Mouse (Mus musculus): ENCODE measurements around the gene Fbxl13.

Fbxl13 gene

DNA sequence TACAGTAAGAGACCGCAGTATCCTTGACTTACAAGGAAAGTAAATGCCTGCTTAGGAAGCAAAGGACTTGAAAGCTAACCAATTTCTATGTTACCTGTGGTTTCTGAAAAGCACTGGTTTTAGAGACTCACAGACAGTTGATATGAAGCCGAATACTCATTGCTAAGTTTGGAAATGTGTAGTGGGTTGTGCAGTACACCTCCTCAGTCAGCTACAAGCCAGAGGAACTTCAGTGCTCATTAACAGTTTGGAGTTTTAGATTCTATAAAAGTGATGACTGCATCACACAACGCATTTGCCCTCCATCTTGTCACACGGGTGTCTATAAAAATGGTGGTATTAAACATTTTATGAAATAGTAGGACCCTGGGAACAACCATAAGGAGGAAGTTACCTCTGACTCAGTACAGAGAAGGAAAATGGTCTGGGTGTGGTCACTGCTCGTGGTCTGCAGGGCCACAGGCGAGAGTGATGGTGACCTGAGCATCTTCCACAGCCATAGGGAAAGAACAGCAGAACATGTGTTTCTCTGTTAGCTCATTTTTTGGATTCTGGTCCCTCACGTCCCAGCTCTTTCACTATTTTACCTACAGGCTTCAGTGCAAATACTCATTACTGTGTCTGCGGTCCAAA lies 160.1 kb downstream of the Fbxl13 start:
- DNase-seq (ENCODE audit: low spot score in 2 of 2), result no peak

DNA sequence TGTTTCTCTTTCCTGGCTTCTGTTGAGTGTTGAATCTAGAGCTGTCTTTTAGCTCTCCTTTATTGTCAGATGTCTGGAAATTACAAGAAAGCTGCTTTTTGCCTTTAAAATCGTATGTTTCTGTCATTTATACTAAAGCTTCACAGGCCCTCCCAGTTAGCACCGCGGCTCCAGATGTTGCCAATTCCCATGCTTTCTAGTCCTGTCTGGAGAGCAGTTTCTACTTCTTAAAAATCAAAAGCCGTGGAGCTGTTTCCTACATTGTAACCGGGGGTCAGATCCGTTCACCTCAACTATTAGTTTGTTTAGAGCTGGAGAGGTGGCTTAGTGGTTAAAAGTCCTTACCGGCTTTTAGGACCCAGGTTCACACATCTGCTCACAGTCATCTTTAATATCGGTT lies 162.2 kb downstream of the Fbxl13 start:
- no peak for DNase-seq (ENCODE audit: low spot score in 2 of 2)

DNA sequence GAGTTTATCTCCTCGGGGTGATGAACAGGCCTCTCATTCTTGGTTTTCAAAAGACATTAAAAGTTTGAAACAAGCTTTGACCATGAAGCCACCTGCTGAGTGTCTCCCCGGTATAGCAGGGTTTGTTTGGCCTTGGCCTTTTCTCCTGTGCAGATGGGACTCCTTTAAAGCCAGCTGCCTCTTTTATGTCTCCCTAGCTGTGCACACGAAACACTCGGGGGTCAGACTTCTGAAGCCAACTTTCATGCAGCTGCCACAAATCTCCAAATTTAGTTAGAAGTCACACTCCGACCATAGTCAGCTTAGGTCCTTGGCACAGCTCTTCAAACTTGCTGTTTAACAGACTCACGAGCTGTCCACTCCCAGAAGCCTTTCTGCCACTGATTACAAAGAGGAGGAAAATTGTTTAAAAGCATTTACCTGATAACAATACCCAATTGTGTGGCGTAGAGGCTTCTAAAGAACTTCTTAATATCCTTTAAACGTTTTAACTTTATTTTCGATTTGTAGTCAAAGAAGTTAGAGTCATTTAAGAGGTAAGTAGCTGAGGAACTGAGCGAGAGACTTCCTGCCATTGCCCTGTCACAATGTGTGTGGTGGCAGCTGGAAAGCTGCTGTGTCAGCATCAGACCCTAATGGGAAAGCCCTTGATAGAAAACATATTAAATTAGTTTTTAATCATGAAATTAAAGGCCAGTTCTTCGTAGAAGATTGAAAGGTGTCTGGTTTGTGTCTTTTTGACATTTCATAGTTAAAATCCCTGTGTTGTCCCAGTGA lies 162.8 kb downstream of the Fbxl13 start:
- no peak for DNase-seq (ENCODE audit: low spot score in 2 of 2)

DNA sequence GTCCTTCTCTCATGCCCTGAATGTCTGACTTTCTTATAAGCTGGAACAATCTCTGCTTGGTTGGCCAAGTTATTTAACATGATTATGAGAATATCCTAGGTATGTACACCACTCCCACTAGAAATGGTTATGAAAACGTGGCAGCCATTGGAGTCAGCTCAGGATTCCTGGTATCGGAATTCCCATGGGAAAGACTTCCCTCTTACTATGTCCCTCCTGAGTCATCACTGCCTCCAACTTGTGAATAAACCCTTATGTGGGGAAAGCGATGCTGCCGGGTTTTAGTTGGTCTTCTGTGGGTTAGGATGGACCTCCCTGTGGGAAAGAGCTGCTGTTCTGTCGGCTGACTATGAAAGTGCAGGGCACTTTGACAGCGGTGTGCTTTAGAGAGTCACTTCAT lies 163.9 kb downstream of the Fbxl13 start:
- no peak for DNase-seq (ENCODE audit: low spot score in 2 of 2)

DNA sequence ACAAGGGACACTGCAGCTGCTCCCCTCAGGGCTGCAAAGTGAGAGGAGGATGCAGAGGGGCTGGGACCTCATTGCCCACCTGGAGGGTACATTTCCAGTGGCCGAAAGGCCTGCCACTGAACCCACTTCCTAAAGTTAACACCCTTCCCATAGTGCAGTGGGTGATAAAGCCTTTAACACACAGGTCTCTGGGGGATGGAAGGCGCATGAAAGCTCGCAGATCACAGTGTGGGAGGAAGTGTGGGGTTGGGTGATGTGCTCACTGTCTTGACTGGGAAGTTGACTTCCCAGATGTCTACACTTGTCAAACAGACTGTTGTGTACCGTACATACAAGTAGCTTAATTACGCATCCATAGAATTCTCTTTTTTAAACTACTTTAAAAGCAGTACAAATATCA lies 165.7 kb downstream of the Fbxl13 start:
- DNase-seq (ENCODE audit: low spot score in 2 of 2), result no peak

DNA sequence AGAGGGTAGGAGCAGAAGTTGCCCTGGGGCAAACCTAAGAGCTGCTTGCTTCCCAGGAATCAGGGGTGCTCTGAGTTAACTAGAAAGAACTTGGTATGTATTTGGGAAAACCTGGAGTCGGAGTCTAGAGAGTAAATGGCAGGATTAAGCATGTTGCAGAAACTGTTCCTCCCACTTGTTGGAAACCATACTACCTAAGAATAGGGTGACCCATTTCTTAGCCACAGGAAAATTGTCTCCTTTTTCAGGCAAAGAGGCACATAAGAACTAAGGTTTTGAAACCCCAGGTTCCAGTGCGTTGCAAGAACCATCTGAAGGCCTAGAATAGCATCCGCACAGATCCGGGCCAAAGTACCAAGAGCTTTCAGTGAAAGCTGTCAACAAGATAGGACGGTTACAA lies 167.0 kb downstream of the Fbxl13 start:
- DNase-seq (ENCODE audit: low spot score in 2 of 2), result no peak

DNA sequence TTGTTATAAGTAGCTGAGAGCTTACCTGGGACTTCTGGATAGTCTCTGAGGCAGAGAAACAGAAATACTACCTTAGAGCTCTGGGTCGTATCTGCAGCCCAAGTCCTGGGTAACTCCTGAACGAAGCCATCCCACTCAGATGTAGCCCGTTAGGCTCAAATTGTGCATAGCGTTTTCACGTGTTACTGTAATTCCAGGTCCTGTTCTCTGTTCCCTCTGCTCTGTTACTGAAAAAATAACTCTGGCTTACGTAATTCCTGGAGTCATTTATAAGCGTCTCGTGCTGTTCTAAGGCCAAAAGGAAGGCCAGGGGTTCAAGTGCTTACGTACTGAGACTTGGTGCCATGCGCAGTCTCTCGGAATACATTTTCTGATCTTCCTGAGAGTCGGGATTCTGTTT lies 177.3 kb downstream of the Fbxl13 start:
- DNase-seq (ENCODE audit: low spot score in 2 of 2), result no peak

DNA sequence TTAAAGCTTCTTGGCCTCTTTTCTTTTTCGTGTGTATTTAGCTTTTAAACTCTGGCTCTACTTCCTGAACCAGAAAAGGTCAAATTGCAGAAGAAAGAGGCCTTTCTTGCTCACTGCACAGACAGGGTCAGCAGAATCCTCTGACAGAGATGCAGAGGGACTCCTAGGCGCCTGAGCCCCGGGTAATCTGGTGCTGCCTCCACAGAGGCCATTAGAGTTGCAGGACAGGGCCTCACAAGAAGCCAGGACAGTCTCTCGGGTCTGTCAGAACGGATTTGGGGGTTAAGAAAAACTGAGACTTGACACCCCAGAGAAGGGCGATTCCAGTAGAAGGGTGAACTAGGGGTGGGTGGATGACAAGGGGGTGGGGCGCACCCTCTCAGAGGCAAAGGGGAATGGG lies 178.0 kb downstream of the Fbxl13 start:
- no peak for DNase-seq (ENCODE audit: low spot score in 2 of 2)

DNA sequence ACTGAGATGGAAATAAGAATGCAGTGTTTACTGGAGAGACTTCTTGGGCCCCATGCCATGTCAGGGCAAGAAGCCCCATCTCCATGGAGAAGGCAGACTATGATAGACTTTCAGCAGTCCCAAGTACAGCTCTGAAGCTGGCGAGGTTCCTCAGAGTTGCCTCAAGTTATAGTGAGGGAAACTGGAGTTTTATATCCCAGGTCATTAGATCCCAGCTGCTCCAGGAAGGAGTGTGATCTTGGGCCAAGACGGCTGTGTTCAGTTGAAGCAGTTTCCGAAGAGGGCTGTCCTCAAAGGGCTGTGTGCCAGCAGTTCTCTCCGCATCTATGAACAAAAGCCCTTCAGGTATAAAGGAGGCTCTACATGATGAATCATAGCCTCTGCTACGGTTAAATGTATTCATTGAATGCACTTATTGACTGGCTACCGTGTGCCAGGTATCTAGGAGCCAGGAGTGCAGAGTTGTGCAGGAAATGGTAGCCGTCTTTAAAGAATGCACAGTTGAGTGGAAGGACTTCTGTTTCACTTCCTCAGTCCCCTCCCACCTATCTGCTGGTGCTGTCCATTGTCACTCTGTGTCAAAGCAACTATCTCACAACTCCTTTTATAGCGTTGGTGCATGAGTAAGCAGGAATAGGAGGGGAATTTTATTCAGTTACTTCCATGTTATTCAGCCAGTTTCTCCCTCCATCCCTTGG lies 204.5 kb downstream of the Fbxl13 start:
- DNase-seq (ENCODE audit: low spot score in 2 of 2), result peak in 1 of 2 experiments; percentile 15

DNA sequence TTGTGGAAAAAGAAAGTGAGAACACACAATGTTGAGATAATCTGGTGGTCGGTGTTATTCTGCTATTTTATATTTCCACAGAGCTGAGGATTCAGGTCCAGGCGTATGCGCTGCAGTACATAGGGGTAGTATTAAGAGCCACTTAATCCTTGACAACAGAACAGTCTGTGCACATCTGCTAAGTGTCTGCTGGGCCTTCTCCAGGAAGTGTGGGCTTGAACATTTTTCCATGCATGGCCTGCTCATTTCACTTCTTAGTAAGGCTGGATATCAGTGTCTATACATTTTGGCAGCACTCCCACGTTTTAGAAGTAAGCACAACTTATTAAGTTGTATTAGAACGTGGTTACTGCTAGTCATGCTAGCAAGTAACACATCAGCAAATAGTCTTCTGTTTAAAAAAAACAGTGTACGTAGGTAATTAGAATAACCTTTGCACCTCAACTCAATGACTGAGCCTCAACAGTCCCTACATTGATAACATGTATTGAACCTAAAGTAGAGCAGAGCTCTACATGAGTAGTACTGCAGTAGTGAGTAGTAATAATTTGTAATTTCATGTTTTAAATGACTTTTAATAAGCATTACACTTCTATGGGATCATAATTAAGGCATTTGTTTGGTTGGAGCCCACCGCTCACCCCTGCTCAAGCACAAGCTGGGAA lies 205.9 kb downstream of the Fbxl13 start:
- DNase-seq (ENCODE audit: low spot score in 2 of 2), result no peak

DNA sequence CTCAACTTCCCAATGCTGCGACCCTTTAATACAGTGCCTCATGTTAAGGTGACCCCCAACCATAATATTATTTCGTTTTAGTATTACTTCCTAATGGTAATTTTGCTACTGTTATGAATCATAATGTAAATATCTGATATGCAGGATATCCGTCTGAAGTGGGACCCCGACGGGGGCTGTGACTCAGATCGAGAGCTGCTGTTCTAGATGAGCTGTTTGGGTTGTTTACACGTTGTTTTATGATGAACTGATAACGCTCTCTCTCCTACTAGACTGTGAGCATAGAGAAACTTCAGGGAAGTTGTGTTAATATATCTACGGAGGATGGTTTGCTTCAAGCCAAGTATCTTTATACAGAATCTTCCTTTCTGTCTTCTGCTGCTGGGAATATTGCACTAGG lies 207.0 kb downstream of the Fbxl13 start:
- DNase-seq (ENCODE audit: low spot score in 2 of 2), result no peak

DNA sequence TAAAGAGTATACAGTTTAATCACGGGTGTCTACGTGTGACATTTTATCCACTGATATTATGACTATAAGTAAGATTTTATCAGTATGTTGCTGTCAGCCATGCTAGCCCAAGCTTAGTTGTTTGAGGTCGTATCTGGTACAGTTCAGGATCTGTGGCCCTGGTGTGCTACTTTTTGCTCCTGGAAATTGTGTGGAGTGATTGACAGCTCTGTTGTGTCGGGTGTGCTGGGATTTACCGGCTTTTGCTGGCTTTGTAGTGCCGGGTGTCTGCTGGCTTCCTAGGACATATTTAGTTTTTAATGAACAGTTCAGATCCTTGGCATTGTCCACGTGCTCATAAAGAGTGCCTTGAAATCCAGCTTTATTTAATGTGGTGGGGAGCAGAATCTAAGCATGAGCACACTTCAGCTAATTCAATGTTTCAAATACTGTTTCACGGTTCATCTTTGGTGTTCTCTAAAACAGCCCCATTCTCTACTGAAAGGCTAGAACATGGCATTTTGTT lies 208.9 kb downstream of the Fbxl13 start:
- no peak for DNase-seq (ENCODE audit: low spot score in 2 of 2)

DNA sequence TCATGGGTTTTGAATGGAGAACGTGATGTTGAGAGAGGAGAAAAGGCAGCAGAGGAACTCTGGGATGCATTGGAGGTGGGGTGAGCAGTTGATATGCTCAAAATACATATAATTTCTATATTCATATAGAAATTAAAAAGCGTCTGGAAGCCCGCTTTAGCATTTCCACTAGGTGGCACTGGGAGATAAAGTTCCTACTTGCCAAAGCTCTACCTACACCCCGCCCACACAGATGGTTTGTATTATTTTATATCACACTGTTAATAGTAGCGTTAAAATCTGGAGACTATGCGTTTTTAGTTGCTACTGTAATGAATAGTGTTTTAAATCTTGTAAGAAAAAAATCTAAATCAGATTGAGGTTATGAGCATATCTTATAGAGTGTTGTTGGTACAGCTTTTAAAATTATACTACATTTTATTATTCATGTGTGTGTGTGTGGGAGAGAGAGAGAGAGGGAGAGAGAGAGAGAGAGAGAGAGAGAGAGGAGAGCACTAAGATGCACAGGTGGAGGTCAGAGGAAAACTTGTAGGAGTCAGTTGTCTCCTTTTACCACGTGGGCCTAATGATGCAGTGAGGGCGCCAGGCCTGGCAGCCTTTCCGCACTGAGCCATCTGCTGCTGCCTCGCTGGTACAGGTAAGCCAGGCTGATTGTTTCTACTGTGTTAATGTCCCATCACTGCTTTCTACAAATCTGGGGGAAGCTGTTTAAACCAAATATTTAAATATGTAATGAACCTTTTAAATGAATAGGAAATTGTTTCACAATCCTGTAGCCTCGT lies 211.1 kb downstream of the Fbxl13 start:
- DNase-seq (ENCODE audit: low spot score in 2 of 2), result no peak
